Mouse (Mus musculus): ENCODE results near the gene Usp3. TPM values are rescaled to one million over a fixed set of nuclear protein-coding genes. Genes with fewer than 3 reads are reported as not detected.

Usp3 gene
- total RNA-seq, 2 experiments from 2014 or later: 33.5 to 36.8 TPM

DNA sequence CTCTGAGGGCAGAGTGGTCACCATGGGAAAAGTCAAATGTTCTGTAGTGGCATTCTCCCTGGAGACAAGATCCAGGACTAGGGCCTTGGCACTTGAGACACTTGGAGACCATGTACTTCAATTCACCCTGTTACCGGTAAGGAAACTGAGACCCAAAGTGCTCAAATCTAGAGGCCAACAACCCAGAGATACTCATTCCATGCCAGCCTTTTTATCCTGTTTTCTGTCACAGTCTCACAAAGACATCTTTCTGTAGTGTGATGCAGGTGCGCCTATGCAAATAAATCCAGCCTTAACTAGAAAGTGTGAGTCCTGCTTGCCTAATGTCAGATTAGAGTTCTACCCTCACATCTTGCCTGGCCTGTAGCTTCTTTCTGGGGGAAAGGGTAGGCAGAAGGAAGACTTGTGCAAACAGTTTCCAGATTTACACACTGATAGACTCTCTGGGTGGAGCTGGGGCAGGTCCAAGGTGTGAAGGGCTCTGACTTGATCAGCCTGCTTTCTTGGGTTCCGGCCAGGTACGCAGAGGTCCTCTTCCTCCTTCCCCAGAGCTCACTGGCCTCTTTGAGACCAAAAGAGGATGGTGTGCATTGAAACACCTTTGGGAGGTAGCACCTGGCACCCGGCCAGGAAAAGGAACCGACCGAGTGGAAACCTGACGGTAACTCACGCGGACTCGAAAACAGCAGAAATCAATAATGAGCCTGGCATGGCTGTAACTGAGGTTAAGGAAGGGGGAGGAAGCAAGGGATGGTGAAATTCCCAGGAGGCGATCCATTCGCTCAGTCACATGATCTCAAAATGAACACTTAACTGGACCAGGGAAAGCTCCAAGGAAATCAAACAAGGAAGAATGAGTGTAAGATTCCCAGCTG is 13.2 kb upstream of the Usp3 start:
- no peak for DNase-seq (ENCODE audit: low spot score in 2 of 2)
- intact Hi-C loops (cut with DNase I): no loop called here

DNA sequence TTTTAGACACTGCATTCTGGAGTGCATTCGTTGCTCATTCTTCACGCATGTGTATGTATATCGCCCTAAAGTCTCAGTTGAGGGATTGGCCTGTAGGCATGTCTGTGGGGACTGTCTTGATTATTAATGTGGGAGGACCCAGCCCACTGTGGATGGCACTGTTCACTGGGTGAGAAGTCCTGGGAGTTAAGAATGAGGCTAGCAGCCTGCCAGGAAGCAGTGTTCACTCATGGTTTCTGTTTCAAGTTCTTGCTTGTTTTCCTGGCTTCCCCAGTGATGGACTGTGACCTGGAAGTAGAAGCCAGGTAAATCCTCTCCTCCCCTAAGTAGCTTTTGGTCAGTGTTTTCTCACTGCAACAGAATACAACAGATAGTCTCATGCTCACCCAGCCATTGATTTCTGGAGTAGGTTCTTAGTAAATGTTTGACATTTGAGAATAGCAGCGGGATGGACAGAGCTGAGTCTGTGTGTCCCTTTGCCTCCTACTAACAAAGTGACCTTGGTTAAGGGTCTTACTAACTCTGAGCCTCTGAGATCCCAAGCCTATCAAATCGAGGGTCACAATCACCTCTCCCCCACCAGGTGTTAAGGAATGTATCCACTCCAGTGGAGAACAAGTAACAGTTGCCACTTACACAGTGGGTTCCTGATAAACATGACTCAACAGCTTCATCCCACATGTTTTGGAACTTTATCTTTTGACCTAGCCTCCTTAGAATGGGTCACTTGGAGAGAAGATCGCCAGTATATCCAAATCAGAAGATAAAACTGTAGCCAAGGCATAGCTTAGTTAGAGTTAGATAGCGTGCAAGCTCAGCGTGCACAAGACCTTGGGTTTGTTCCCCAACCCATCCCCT is 11.6 kb upstream of the Usp3 start:
- intact Hi-C loops (cut with DNase I): no loop called here
- DNase-seq (ENCODE audit: low spot score in 2 of 2): no peak

DNA sequence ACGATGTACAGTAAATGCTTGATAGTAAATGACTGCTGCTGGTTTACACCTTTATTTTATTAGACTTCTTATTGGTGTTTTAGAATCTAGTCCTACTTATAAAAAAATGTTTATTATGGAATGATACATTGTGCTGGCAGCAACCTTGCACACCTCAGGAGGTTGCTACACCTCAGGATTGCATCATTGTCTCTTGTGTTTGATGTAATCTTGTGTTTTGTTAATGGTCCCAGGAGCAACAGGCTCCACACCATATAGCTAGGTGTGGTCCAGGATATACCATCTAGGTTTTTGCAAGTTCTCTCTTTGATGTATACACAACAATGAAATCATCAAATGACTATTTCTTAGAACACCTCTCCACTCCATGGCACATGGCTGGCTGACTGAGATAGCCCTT is 11.0 kb upstream of the Usp3 start:
- intact Hi-C loops (cut with DNase I): no loop called here
- no peak for DNase-seq (ENCODE audit: low spot score in 2 of 2)

DNA sequence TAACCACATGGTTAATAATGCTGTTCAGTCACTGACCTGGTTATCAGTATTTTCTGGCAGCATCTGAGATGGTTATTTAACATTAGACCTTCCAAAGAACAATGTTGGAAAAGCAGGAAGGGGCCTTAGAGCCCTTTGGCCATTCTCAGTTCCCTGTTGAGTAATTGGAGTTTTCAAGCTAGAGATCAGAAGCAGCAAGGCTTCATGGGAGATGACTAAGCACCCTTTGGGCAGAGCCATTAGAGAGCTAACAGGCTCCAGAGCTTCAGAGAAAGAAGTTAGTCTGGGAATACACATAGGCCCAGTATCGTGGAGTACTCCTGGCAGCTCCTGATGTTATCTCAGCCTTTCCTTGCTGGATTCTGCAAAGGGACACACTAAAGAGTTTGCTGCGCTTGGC is 8.1 kb upstream of the Usp3 start:
- intact Hi-C loops (cut with DNase I): no loop called here
- no peak for DNase-seq (ENCODE audit: low spot score in 2 of 2)

DNA sequence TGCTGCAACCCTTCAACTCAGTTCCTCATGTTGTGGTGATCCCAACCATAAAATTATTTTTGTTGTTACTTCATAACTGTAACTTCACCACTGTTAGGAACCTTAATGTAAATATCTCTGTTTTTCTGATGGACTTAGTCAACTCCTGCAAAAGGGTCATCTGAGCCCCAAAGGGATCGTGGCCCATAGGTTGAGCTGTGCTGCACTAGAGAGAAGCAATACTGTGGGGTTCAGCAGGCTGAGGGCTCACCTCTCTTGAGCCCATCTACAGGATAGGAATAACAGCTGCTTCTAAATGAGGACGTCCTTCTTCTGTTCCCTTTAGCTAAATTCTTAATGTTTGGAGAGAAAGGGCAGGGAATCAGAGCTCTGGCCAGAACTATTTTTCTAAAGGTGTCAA is 7.6 kb upstream of the Usp3 start:
- intact Hi-C loops (cut with DNase I): no loop called here
- DNase-seq (ENCODE audit: low spot score in 2 of 2): no peak

DNA sequence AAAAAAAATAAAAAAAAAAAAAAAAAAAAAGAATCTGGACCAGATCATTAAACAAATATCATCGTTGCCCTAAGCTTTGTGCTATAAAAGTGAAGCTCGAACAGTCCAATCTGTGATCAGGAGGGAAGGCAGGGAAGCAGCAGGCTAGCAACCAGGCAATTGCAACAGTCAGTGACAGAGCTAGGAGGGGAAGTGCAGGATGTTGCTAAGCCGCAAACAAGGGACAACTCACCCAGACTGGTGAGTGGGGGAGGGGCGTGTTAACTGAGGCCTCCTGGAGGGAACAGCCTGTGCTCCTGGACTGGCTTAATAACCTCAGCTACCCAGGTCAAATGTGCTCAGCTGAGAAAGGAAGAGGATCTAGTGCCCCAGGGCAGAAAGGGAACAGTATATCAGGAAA is 6.6 kb upstream of the Usp3 start:
- intact Hi-C loops (cut with DNase I): no loop called here
- DNase-seq (ENCODE audit: low spot score in 2 of 2): no peak

DNA sequence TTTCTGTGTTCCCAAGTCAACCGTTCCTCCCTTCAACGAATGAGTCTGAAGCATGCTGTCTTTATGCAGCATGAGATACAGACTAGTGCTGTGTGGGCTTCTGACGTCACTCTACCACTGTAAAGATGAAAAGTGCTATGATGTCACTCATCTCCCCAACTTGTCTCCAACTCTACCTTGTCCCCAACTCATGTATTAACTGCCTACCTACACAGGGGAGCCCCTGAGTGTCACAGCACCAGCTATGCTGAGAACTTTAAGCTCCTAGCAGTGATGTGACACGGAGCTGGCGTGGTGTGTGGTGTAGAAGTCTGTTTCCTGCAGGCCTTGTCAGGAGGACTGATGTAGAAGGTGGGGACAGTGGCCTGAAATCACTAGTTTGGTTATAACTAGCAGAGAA is 5.7 kb upstream of the Usp3 start:
- DNase-seq (ENCODE audit: low spot score in 2 of 2): no peak
- intact Hi-C loops (cut with DNase I): no loop called here

DNA sequence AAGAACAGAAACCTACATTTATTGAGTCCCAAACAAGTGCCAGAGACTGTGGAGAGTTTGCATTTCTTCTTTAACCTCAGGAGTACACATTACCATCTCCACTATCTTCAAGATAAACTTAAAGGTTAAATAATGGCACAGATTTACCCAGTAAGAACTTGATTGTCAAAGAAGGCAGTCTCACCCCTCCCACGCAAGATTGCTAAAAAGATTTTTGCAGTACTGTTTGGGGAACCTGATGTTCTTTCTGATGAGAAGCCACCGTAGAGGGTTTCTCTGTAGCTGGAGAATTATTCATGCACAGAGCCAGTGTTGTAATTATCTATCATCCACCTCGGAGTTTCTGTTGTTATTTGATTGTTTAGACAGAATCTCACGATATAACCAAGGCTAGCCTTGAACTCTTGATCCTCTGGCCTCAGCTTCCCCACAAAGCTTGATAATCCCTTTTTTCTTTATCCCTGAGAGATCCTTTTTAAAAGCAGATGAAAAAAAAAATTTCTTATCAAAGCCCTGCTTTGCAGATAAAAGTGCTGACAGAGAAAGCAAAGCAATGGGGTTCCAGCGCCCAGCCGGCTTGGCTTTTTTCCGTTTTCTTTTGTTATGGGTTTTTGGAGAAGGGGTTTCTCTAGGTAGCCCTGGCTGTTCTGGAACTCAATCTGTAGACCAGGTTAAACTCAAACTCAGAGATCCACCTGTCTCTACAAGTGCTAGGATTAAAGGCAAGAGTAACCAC is 4.7 kb upstream of the Usp3 start:
- intact Hi-C loops (cut with DNase I): no loop called here
- DNase-seq (ENCODE audit: low spot score in 2 of 2): no peak

DNA sequence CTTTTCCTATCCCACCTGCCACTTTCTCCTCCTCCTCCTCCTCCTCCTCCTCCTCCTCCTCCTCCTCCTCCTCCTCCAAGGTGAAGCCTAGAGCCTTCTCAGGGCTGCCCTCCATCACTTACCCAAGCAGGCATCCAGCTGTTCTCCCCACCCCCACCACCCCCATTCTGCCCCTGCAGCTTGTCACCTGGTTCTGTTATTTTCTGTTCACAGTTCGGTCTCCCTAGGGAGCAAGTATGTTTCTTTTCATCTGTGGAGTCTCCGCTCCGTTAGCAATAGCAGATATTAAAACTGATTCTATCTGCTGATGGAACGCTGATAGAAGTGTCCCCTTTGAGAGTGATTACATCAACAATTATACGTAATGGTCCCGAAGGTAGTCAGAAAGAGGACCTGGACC is 4.1 kb upstream of the Usp3 start:
- intact Hi-C loops (cut with DNase I): no loop called here

DNA sequence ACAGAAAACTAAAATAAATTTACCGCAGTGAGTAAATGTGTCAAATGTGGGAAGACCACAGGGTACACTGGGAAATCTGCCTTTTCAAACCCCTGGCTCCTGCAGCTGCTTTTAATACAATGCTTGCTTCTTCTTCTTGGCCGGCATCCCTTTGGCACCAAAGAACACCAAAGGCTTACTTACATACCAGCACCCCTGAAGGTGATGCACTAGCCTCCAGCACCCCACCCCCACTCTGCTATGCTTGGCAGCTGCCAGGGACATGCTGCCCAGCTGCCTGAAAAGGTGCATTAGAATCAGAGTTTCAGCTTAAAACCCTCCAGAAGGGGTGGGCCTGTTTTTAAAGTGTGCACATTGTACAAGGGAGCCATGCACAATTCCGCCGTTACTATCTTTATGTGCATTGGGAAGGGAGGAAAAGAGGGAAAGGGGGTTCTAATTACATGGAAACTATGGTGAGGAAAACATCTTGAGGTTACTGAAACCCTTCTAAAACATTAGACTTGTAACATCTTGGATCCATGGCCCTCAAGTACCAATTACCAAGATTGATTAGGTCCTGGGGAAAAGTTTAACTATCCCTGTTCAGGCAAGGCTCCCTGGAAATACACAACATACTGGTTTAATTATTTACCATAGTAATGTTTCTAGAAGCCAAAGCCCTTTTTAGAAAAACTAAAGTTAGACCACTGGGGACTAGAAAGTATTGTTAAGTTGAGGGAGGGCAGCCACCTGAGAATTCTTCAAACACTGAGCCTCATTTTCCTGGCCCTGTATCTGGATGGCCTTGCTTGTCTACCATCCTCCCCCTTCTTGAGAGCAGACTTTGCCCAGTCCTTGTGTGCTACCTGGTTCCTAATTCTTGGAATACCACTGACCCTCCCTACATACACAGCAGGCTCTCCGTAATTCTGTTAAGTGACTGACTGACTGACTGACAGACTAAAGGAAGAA is 3.1 kb upstream of the Usp3 start:
- no peak for DNase-seq (ENCODE audit: low spot score in 2 of 2)
- intact Hi-C loops (cut with DNase I): no loop called here

More for the DNA sequence above, 4.1 kb upstream of the Usp3 start:
- no peak for DNase-seq (ENCODE audit: low spot score in 2 of 2)

DNA sequence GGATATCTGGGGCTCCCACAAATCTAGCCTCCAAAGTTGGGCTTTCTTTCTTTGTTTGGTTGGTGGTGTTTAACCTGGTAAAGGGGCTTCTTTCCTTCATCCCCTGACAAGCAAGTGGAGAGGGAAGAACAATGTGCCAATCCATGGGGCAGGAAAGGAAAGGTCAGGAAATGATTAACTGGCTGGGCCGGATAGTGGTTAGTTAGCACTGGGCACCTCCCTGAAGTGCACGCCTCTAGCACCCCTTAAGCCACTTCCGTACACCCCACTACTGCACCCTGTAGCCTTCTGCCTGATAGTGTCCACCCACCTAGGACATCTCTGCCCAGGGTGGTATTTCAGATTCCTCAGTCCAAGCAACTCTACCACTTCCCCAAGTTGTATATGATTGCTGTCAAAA is 1.1 kb upstream of the Usp3 start:
- no peak for DNase-seq (ENCODE audit: low spot score in 2 of 2)
- intact Hi-C loops (cut with DNase I): no loop called here

DNA sequence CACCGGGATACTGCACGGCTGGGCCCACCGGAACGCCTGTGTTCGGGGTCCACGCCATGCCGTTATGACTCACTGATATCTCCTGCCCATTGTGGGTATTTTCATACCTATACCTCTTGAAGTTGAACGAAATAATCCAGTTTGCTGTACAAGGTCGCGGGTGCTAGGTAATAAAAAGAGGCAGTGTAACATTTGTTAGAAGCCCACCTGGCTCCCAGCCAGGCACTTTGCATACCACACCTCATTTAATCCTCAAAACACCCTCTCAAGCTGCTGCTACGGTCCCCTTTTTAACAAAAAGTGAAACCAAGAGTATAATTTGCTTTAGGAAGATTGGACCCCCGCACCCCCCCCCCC is 649 bp upstream of the Usp3 start:
- no peak for DNase-seq (ENCODE audit: low spot score in 2 of 2)
- intact Hi-C loops (cut with DNase I): loop anchor here (2.0 kb wide), 1 partner anchor 81 kb away; no protein-coding TSS in a partner anchor

DNA sequence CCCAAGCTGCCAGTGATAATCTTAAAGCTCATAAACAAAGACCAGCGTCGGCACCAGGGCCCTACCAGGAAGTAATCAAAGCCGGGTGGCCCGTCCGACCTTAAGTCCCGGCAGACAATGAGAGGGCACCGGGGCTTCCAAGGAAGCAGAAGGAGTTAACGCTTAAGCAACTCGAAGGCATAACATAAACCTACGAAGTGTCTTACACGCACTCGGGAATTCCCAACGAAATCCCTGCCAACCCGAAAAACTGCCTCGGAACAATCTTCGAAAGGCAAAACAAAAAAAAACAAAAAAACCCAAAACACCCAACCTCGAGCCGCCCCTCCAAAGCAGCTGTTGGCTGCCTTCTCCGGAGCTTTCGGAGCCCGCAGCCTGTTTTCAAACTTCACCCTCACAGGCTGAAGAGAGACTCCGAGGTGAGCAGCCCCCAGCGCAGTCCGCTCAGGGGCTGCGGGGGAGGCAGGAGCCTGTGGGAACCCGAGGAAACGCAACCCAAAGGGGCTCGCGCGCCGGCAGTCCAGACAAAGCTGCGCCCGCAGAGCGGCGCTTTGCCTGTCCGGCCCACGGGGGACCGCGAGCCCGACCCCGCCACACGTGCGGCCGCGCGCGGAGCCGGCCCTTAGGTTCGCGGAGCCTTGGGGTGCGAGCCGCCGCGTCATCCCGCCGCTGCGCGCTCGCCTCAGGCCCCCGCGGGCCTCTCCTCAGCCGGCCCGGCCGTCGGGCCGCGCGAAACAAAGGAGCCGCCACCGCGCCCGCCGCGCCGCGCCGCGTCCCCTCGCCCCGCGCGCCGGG is 894 bp downstream of the Usp3 start:
- intact Hi-C loops (cut with DNase I): loop anchor here (2.0 kb wide), 1 partner anchor 79 kb away; no protein-coding TSS in a partner anchor
- peak in 1 of 2 experiments; percentile 39 for DNase-seq (ENCODE audit: low spot score in 2 of 2)

DNA sequence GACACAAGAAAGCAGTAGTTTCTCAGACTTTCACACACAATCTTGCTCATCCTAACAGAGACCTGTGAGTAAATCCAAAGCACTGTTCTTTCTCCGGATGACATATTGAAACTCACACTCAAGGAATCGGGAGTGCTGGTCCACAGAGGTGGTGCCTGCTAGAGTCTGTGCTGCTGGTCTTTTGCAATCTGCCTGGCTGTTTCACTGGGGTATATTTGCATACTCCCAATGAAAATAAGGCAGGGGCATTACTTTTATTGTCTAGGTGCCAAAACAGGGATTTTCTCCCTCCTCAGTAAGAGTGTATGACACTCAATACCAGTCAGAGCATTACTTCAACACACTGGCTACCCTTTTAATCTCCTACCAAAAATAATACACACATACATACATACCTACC is 2.9 kb downstream of the Usp3 start:
- intact Hi-C loops (cut with DNase I): no loop called here
- no peak for DNase-seq (ENCODE audit: low spot score in 2 of 2)

DNA sequence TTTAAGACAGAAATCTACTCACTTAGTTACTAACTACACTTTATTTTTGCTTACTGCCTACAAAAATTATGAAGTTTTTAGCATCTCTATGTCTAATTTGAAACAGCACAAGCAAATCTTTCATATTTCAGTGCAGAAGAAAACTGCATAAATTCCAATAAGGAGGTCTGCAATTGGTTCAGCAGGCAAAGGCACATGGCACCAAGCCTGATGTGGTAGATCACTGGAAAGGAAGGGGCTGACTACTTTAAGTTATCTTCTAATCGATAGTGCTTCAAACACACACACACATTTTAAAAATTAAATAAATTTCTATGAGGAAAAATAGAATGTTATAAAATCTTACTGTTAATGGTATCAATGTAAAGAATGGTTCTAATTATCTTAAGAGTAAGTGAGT is 5.9 kb downstream of the Usp3 start:
- DNase-seq (ENCODE audit: low spot score in 2 of 2): no peak
- intact Hi-C loops (cut with DNase I): no loop called here

DNA sequence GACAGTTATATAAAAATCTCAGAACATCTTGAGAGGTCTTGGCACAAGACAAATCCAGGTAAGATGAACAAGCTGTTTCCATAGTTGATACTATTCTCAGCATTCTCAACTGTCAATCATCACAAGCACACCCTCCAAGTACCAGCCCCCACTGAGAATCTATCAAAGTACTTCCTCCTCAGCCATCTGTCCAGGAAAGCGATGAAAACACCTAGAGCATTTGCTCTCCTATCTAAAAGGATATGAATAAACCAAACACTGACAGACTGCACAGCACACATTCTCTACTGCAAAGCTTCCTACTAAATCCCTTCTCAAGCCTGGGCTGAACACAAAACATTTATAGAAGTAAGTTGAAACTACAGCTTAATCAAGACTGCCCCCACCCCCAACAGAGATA is 6.4 kb downstream of the Usp3 start:
- no peak for DNase-seq (ENCODE audit: low spot score in 2 of 2)
- intact Hi-C loops (cut with DNase I): no loop called here

DNA sequence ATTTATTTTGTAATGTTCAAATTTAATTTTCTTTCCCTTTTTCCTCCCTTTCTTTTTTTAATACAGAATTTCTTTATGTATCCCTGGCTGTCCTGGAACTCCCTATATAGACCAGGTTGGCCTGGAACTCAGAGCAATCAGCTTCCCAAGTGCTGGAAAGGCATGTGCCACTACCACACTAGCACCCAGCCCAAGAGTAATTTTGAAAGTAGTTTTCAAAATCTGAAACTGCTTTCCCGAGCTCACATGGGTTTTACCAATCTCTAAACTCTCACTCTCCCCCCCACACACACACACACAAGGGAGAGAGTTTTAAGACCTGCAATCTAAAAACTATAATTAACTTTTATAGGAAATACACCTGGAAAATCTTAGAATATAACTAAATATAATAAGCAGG is 7.8 kb downstream of the Usp3 start:
- intact Hi-C loops (cut with DNase I): no loop called here
- DNase-seq (ENCODE audit: low spot score in 2 of 2): no peak

DNA sequence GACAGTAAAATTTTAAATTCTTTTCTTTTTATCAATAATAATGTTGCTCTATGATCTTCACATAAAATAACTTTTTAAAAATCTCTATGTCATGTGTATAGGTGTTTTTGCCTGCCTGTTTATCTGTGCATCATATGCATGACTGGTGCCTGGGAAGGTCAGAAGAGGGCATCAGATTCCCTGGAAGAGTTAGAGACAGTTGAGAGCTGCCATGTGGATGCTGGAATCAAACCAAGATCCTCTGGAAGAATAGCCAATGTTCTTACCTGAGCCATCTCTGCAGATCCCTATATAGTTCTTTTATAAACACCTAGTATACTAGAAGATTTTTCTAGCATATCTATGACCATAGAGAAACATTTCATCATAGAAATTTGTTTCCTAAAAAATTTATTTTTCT is 8.8 kb downstream of the Usp3 start:
- no peak for DNase-seq (ENCODE audit: low spot score in 2 of 2)
- intact Hi-C loops (cut with DNase I): no loop called here
